Comparison of ENCODE assay signal across 9 mouse cellular contexts in genomic region chr4:80910481-80910870, GRCm38 (mm10). TPM values are rescaled to one million over a fixed set of nuclear protein-coding genes. Genes with fewer than 3 reads are reported as not detected.
DNase-seq lines count a peak whose midpoint lies in the region; ATAC-seq and TF ChIP-seq lines count a peak whose summit lies in the region.
"Had no signal": no experiment of that assay in that cellular context is flagged by ENCODE, and none has a peak within 500 bp of the region (broad histone marks: within the 10 kb centered on the region; RNA-seq: fewer than 3 reads in every experiment).

Gene Lurap1l, plus strand, starts transcription at chr4:80910646.

- under 1% methylated on average over 10 of the region's 10 CpGs for WGBS in hindbrain, embryonic 10.5 days
- WGBS in lung, postnatal 0 days: 0% methylated on average over 10 of the region's 10 CpGs

- TF ChIP-seq CTCF in brain, embryonic 14.5 days (IDR thresholded peaks at IDR 0.05; ENCODE audit: borderline replicate concordance, extremely low read depth, insufficient read depth, insufficient read length): no peak
- TF ChIP-seq CTCF in lung, postnatal 0 days (IDR thresholded peaks at IDR 0.05): no peak

- no peak for TF ChIP-seq POLR2A in brain, embryonic 14.5 days (IDR thresholded peaks at IDR 0.05; ENCODE audit: borderline replicate concordance, extremely low read depth, insufficient read depth, insufficient read length, poor library complexity, severe bottlenecking)

- peak within 1 kb of the TSS; percentile 64 for H3K4me3 ChIP-seq in hindbrain, embryonic 10.5 days
- peak within 1 kb of the TSS; percentile 71 for H3K4me3 ChIP-seq in lung, postnatal 0 days (ENCODE audit: low read depth, low read length)

- H3K36me3 ChIP-seq in hindbrain, embryonic 10.5 days: no peaks in the 10 kb centered on the region
- H3K36me3 ChIP-seq in lung, postnatal 0 days (ENCODE audit: insufficient read depth, low read length): no peaks in the 10 kb centered on the region

- ATAC-seq in frontal cortex, adult (ENCODE audit: low TSS enrichment): peak; percentile 69
- peak; percentile 55 for ATAC-seq in lung, postnatal 0 days
- ATAC-seq in granulocyte monocyte progenitor cell, adult 5-6 weeks (replicated peaks; ENCODE audit: poor library complexity, severe bottlenecking): no peak

- peak within 1 kb of the TSS; percentile 87 for H3K27ac ChIP-seq in hindbrain, embryonic 10.5 days
- H3K27ac ChIP-seq in lung, postnatal 0 days (ENCODE audit: low read length): peak within 1 kb of the TSS; percentile 89

- 0 out of 2 replicates have a peak, but pooled peaks cover 5% of the 10 kb centered on the region for H3K4me1 ChIP-seq in hindbrain, embryonic 10.5 days (replicated peaks)
- H3K4me1 ChIP-seq in lung, postnatal 0 days (ENCODE audit: insufficient read depth, low read depth, low read length): peaks cover 2% of the 10 kb centered on the region; the same call in 1 of the 2 replicates

- peak within 1 kb of the TSS; percentile 63 for H3K9ac ChIP-seq in lung, postnatal 0 days (replicated peaks; ENCODE audit: low read depth)

- H3K4me2 ChIP-seq in lung, postnatal 0 days (replicated peaks; ENCODE audit: low read depth, low read length): peak within 1 kb of the TSS; percentile 83

- no peaks in the 10 kb centered on the region for H3K9me3 ChIP-seq in hindbrain, embryonic 10.5 days
- H3K9me3 ChIP-seq in lung, postnatal 0 days (ENCODE audit: low read length): no peaks in the 10 kb centered on the region

- no peak for TF ChIP-seq EP300 in lung, postnatal 0 days (IDR thresholded peaks at IDR 0.05)

- peak; percentile 59 for DNase-seq in MN1 (ENCODE audit: low spot score)
- DNase-seq in brain, embryonic 14.5 days (ENCODE audit: low read depth): peak; percentile 87
- peak; percentile 53 for DNase-seq in hindbrain, embryonic 10.5 days (ENCODE audit: low spot score)
- DNase-seq in layer of hippocampus, adult 9-11 months: peak; percentile 45
- peak; percentile 83 for DNase-seq in lung, postnatal 0 days (ENCODE audit: low spot score)
- peak; percentile 44 to 51 for DNase-seq in right cerebral cortex, postnatal 10 days (ENCODE audit: low spot score in 2 of 2)

- H3K27me3 ChIP-seq in hindbrain, embryonic 10.5 days (ENCODE audit: insufficient read depth, poor library complexity, severe bottlenecking): no peaks in the 10 kb centered on the region
- H3K27me3 ChIP-seq in lung, postnatal 0 days (replicated peaks; ENCODE audit: insufficient read depth, low read length): no peaks in the 10 kb centered on the region

RNA-seq across cellular contexts. Expression of gene Lurap1l, which starts in this region (rescaled TPM):
- polyA plus RNA-seq in brain, embryonic 14.5 days (2012; rRNA removed): 4.8 and 5.4 TPM in 2 replicates
- 2.8 and 2.9 TPM in 2 replicates for polyA plus RNA-seq in hindbrain, embryonic 10.5 days (2016; fragmentation: Nextera tagmentation; extraction: Ambion mirVana)
- polyA plus RNA-seq in lung, postnatal 0 days (2015; fragmentation: Nextera tagmentation; extraction: Ambion mirVana): 48.0 and 48.3 TPM in 2 replicates
- total RNA-seq in granulocyte monocyte progenitor cell, adult 5-6 weeks (2014; fragmentation: Nextera tagmentation): not detected in 2 replicates
- total RNA-seq in granulocyte monocyte progenitor cell, adult 5-6 weeks (2017): not detected in 2 replicates
- total RNA-seq: common myeloid progenitor, adult 5-6 weeks had no signal
